Mouse (Mus musculus) MEL (cell line): ENCODE results near the gene Foxn3. TPM values are rescaled to one million over a fixed set of nuclear protein-coding genes. Genes with fewer than 3 reads are reported as not detected.
A peak's percentile ranks its signal among the peaks of the same experiment; 100 is the strongest.

Experiments
- DNase-seq: peaks from one replicate; pipeline ENCODE4 v3.0.0; 2011; ENCODE audit warnings: low read depth, low spot score
- H3K27ac ChIP-seq: 2 replicates; pipeline ENCODE4 v1.5.1; 2012; ENCODE audit warnings: low read depth, mild to moderate bottlenecking, control low read depth, low read length, moderate library complexity; ENCODE audit not compliant: control insufficient read depth
- H3K27me3 ChIP-seq, 2 experiments: fragments of 150-350 bp in 1 of 2; sonication (generic) in 1 of 2; 2 replicates each; pipeline ENCODE4 v1.6.1; 2012; ENCODE audit warnings: low read length in 2 of 2, mild to moderate bottlenecking in 2 of 2, improper control_type of control experiment in 1 of 2, moderate library complexity in 1 of 2; ENCODE audit not compliant: insufficient read depth in 2 of 2, control insufficient read depth in 1 of 2
- H3K36me3 ChIP-seq, 2 experiments: 2 replicates each; pipeline ENCODE4 v1.6.1; 2012 to 2014; ENCODE audit warnings: low read length in 2 of 2, improper control_type of control experiment in 1 of 2, inconsistent platforms in 1 of 2, mild to moderate bottlenecking in 1 of 2; ENCODE audit not compliant: insufficient read depth in 2 of 2, control insufficient read depth in 1 of 2
- H3K4me1 ChIP-seq, 2 experiments: fragments of 150-350 bp in 1 of 2; sonication (generic) in 1 of 2; 2 replicates each; pipeline ENCODE4 v1.6.1; 2012; ENCODE audit warnings: low read length in 2 of 2, improper control_type of control experiment in 1 of 2, mild to moderate bottlenecking in 1 of 2; ENCODE audit not compliant: insufficient read depth in 2 of 2, control insufficient read depth in 1 of 2
- H3K4me3 ChIP-seq, 2 experiments: fragments of 150-350 bp in 1 of 2; sonication (generic) in 1 of 2; 2 replicates each; pipeline ENCODE4 v1.5.1; 2012; ENCODE audit warnings: low read depth in 2 of 2, low read length in 2 of 2, mild to moderate bottlenecking in 2 of 2, moderate library complexity in 2 of 2, control low read depth in 1 of 2, improper control_type of control experiment in 1 of 2; ENCODE audit not compliant: control insufficient read depth in 1 of 2, insufficient read depth in 1 of 2
- H3K79me2 ChIP-seq: 2 replicates; pipeline ENCODE4 v1.6.1; 2012; ENCODE audit warnings: mild to moderate bottlenecking, low read length, moderate library complexity; ENCODE audit not compliant: control insufficient read depth, poor library complexity, insufficient read depth
- H3K9ac ChIP-seq: 2 replicates; pipeline ENCODE4 v1.6.1; 2012; ENCODE audit warnings: low read depth, mild to moderate bottlenecking, control low read depth, low read length, moderate library complexity; ENCODE audit not compliant: control insufficient read depth, poor library complexity, severe bottlenecking
- H3K9me3 ChIP-seq: fragments of 150-350 bp; sonication (generic); replicated peaks from 2 replicates; pipeline ENCODE4 v1.6.1; 2012; ENCODE audit warnings: mild to moderate bottlenecking, low read length, improper control_type of control experiment, moderate library complexity; ENCODE audit not compliant: insufficient read depth
- CHD2 ChIP-seq: IDR thresholded peaks from 2 replicates; pipeline ENCODE4 v1.6.1; 2011; ENCODE audit warnings: low read length, improper control_type of control experiment
- CTCF ChIP-seq, 3 experiments: IDR thresholded peaks in 2 of 3; conservative IDR thresholded peaks in 1 of 3; 2 replicates each; pipeline ENCODE4 v1.5.1; 2011 to 2012; ENCODE audit warnings: low read length in 3 of 3, low read depth in 2 of 3, mild to moderate bottlenecking in 2 of 3, improper control_type of control experiment in 1 of 3, inconsistent platforms in 1 of 3, mixed read lengths in 1 of 3, moderate library complexity in 1 of 3; ENCODE audit not compliant: control insufficient read depth in 1 of 3, insufficient read depth in 1 of 3, poor library complexity in 1 of 3, severe bottlenecking in 1 of 3
- E2F4 ChIP-seq: IDR thresholded peaks from 2 replicates; pipeline ENCODE4 v1.6.1; 2011; ENCODE audit warnings: low read depth, low read length, improper control_type of control experiment, borderline replicate concordance
- MAFK ChIP-seq: IDR thresholded peaks from 2 replicates; pipeline ENCODE4 v1.6.1; 2011; ENCODE audit warnings: low read depth, mild to moderate bottlenecking, low read length, improper control_type of control experiment, borderline replicate concordance
- POLR2A ChIP-seq, 2 experiments: IDR thresholded peaks; 2 replicates each; pipeline ENCODE4 v1.6.1; 2011 to 2012; ENCODE audit warnings: low read length in 2 of 2, mild to moderate bottlenecking in 2 of 2, control low read depth in 1 of 2, improper control_type of control experiment in 1 of 2, low read depth in 1 of 2, moderate library complexity in 1 of 2; ENCODE audit not compliant: control insufficient read depth in 1 of 2, insufficient read depth in 1 of 2, poor library complexity in 1 of 2
- RAD21 ChIP-seq: IDR thresholded peaks from 2 replicates; pipeline ENCODE4 v1.6.1; 2011; ENCODE audit warnings: mild to moderate bottlenecking, low read depth, low read length, improper control_type of control experiment
- RCOR1 ChIP-seq: IDR thresholded peaks from 2 replicates; pipeline ENCODE4 v1.6.1; 2012; ENCODE audit warnings: low read depth, mild to moderate bottlenecking, inconsistent platforms, low read length, improper control_type of control experiment
- SIN3A ChIP-seq: IDR thresholded peaks from 2 replicates; pipeline ENCODE4 v1.6.1; 2012; ENCODE audit warnings: low read length, improper control_type of control experiment, inconsistent platforms
- SMC3 ChIP-seq: IDR thresholded peaks from 2 replicates; pipeline ENCODE4 v1.6.1; 2011; ENCODE audit warnings: low read depth, low read length, improper control_type of control experiment
- TBP ChIP-seq: IDR thresholded peaks from 2 replicates; pipeline ENCODE4 v1.8.0; 2011; ENCODE audit warnings: low read depth, low read length, improper control_type of control experiment
- UBTF ChIP-seq: IDR thresholded peaks from 2 replicates; pipeline ENCODE4 v1.6.1; 2012; ENCODE audit warnings: low read depth, mild to moderate bottlenecking, inconsistent platforms, low read length, improper control_type of control experiment, moderate library complexity, borderline replicate concordance; ENCODE audit not compliant: insufficient read depth
- ZNF384 ChIP-seq: IDR thresholded peaks from 2 replicates; pipeline ENCODE4 v1.6.1; 2012; ENCODE audit warnings: low read depth, mild to moderate bottlenecking, inconsistent platforms, low read length, improper control_type of control experiment
- polyA plus RNA-seq, 2 experiments: library from polyadenylated mRNA; stranded (reverse) in 1 of 2; unstranded in 1 of 2; fragments of >175 nt in 1 of 2; fragments of >200 nt in 1 of 2; gene quantifications; 2 replicates each; pipeline versions ENCODE4 v1.2.1 to v1.2.4; 2012; ENCODE audit warnings: low replicate concordance in 2 of 2, low read depth in 1 of 2; ENCODE audit not compliant: insufficient read length in 2 of 2, insufficient read depth in 1 of 2, missing spikeins in 1 of 2
- total RNA-seq: library from RNA; depleted of rRNA; stranded (reverse); fragments of 300-350 nt; gene quantifications from 2 replicates; pipeline ENCODE4 v1.2.3, GENCODE M21; 2012

The Foxn3 gene
- total and polyA plus RNA-seq, 3 experiments, result 15.5 to 22.8 TPM; not detected in 1

DNA sequence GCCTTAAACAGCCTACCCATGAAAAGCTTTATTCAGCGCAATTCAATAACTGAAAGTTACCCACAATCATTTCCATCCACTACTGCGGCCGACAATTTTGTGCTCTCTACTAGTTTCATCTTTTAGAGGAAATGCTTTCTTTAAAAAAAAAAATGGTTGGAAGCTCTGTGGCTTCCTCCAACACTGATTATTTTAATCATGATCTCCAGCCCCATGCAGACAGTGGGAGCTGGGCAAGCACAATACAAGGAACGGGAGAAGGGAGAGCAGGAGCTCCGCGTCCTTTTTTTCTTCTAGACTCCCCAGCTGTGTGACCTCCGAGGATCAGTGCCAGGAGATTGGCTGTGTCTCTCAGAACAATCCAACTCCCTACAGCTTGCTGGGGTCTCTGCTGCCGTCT is 5.9 kb downstream of the Foxn3 start:
- H3K9ac ChIP-seq, result no peak overlapping the region
- no peak overlapping the region for H3K4me3 ChIP-seq
- no peaks in the 10 kb centered on the region for H3K9me3 ChIP-seq
- no peaks in the 10 kb centered on the region for H3K27me3 ChIP-seq
- peaks cover 34% of the 10 kb centered on the region for H3K79me2 ChIP-seq
- H3K36me3 ChIP-seq, result peaks cover 0 to 28% of the 10 kb centered on the region in 2 experiments; a peak in 2 of 4 replicates
- no peak for DNase-seq
- TF ChIP-seq RCOR1, result no peak
- peak; percentile 31; the same call in 1 of the 2 replicates for TF ChIP-seq ZNF384
- H3K4me1 ChIP-seq, result peaks cover 21 to 28% of the 10 kb centered on the region in 2 experiments
- H3K27ac ChIP-seq, result no peak overlapping the region

- no peak overlapping the region for H3K4me3 ChIP-seq
- TF ChIP-seq E2F4, result no peak
- peak; percentile 37 for TF ChIP-seq SMC3
- peak in 2 of 3 experiments; percentile 43 to 45; a peak in 4 of 6 replicates for TF ChIP-seq CTCF (IDR thresholded peaks at IDR 0.05 in 2 of 3, conservative IDR thresholded peaks at IDR 0.05 in 1 of 3; ENCODE audit: control insufficient read depth in 1 of 3, insufficient read depth in 1 of 3, low read depth in 2 of 3, low read length in 3 of 3, poor library complexity in 1 of 3, severe bottlenecking in 1 of 3)
- TF ChIP-seq RAD21, result peak; percentile 10; the same call in 1 of the 2 replicates
- no peaks in the 10 kb centered on the region for H3K27me3 ChIP-seq
- peaks cover 0 to 5% of the 10 kb centered on the region in 2 experiments; a peak in 3 of 4 replicates for H3K36me3 ChIP-seq
- no peaks in the 10 kb centered on the region for H3K4me1 ChIP-seq
- peaks cover 19% of the 10 kb centered on the region for H3K79me2 ChIP-seq
- DNase-seq, result peak; percentile 40
- no peaks in the 10 kb centered on the region for H3K9me3 ChIP-seq
- no peak overlapping the region for H3K9ac ChIP-seq
- no peak overlapping the region for H3K27ac ChIP-seq
These were observed 12.8 kb downstream of the Foxn3 start for GRCm38 (mm10) chr12:99550629-99551028.

GRCm38 (mm10) chr12:99549811-99550210 is 13.6 kb downstream of the Foxn3 start:
- Histone ChIP-seq H3K4me3 (no peak overlapping the region), H3K27ac (no peak overlapping the region), H3K9me3 (no peaks in the 10 kb centered on the region), H3K9ac (no peak overlapping the region), H3K36me3 (peaks cover 0 to 5% of the 10 kb centered on the region in 2 experiments; a peak in 3 of 4 replicates), H3K27me3 (no peaks in the 10 kb centered on the region), H3K4me1 (no peaks in the 10 kb centered on the region), H3K79me2 (peaks cover 19% of the 10 kb centered on the region)
- DNase-seq, result no peak
- TF ChIP-seq MAFK (no peak), CHD2 (no peak), POLR2A (IDR thresholded peaks at IDR 0.05; ENCODE audit: control insufficient read depth in 1 of 2, insufficient read depth in 1 of 2, low read depth in 1 of 2, low read length in 2 of 2, poor library complexity in 1 of 2) (no peak), UBTF (no peak), CTCF (IDR thresholded peaks at IDR 0.05 in 2 of 3, conservative IDR thresholded peaks at IDR 0.05 in 1 of 3; ENCODE audit: control insufficient read depth in 1 of 3, insufficient read depth in 1 of 3, low read depth in 2 of 3, low read length in 3 of 3, poor library complexity in 1 of 3, severe bottlenecking in 1 of 3) (no peak), TBP (no peak), SIN3A (no peak)
